ENCODE assay signal across 10 mouse cellular contexts in the genomic region with DNA sequence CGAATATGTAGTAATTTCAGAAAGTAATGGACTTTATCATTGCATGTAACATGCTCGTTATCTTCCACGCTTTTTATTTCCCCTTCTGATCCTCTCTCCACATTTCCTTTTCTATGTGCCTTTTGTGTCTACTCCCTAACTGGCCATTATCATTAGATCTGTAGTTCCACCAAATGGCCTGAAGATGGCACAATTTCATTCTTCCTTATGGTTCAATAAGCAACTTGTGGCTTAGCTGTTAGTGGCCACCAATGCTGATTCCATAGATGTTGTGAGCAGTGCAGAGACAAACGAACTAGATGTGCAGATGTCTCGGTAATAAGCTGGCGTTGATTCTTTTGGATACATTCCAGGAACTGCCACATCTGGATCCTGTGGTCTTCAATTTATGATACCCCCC.
A peak's percentile ranks its signal among the peaks of the same experiment; 100 is the strongest.
DNase-seq lines count a peak whose midpoint lies in the region; ATAC-seq and TF ChIP-seq lines count a peak whose summit lies in the region.
"Had no signal": no experiment of that assay in that cellular context is flagged by ENCODE, and none has a peak within 500 bp of the region (broad histone marks: within the 10 kb centered on the region; RNA-seq: fewer than 3 reads in every experiment).

No protein-coding gene starts in this region.

- 0 out of 2 replicates have a peak, but pooled peaks cover 4% of the 10 kb centered on the region for H3K27me3 ChIP-seq in kidney, embryonic 16.5 days (ENCODE audit: insufficient read depth, low read length)
- H3K27me3 ChIP-seq in C2C12 (ENCODE audit: control insufficient read depth, insufficient read depth, insufficient read length) = no peaks in the 10 kb centered on the region
- no peaks in the 10 kb centered on the region for H3K27me3 ChIP-seq in embryonic facial prominence, embryonic 14.5 days (replicated peaks; ENCODE audit: control insufficient read depth, insufficient read depth, low read length)
- H3K27me3 ChIP-seq: liver, embryonic 13.5 days; stomach, embryonic 15.5 days had no signal

- H3K79me3 ChIP-seq in C2C12 (ENCODE audit: low read depth) = no peaks in the 10 kb centered on the region

- H3ac ChIP-seq in C2C12 (ENCODE audit: control insufficient read depth, insufficient read length, low read depth) = no peak overlapping the region

- WGBS in kidney, embryonic 16.5 days = 57% methylated on average over 6 of the region's 6 CpGs
- 49% methylated on average over 6 of the region's 6 CpGs for WGBS in embryonic facial prominence, embryonic 14.5 days

- no peak overlapping the region for H3K4me3 ChIP-seq in kidney, embryonic 16.5 days (ENCODE audit: low read length)
- H3K4me3 ChIP-seq in C2C12 (ENCODE audit: insufficient read depth, poor library complexity, severe bottlenecking) = no peak overlapping the region
- no peak overlapping the region for H3K4me3 ChIP-seq in embryonic facial prominence, embryonic 14.5 days (ENCODE audit: low read depth, low read length)
- H3K4me3 ChIP-seq: liver, embryonic 13.5 days; stomach, embryonic 15.5 days had no signal

- no peak overlapping the region for H3K4me2 ChIP-seq in kidney, embryonic 16.5 days (replicated peaks; ENCODE audit: low read depth, low read length)
- no peak overlapping the region for H3K4me2 ChIP-seq in embryonic facial prominence, embryonic 14.5 days (ENCODE audit: low read depth, low read length)
- H3K4me2 ChIP-seq: liver, embryonic 13.5 days; stomach, embryonic 15.5 days had no signal

- no peaks in the 10 kb centered on the region for H3K79me2 ChIP-seq in C2C12 (ENCODE audit: control insufficient read depth, insufficient read depth)

- no peak for ATAC-seq in kidney, embryonic 16.5 days (ENCODE audit: low FRiP score, low TSS enrichment)
- ATAC-seq in embryonic facial prominence, embryonic 14.5 days (ENCODE audit: low read depth) = no peak

- DNase-seq in kidney, adult 9 months = peak; percentile 52
- DNase-seq in Muller cell, postnatal 12 days (ENCODE audit: inconsistent ontology term) = peak; percentile 23
- peak; percentile 49 for DNase-seq in embryonic facial prominence, embryonic 14.5 days (ENCODE audit: low spot score)
- peak; percentile 69 for DNase-seq in retina, postnatal 7 days (ENCODE audit: low read depth, low spot score)
- DNase-seq in urinary bladder, adult 18-20 months (ENCODE audit: low spot score in 2 of 2) = no peak
- DNase-seq in T-cell, adult 2 months (ENCODE audit: low spot score) = no peak
- DNase-seq: liver, embryonic 13.5 days had no signal

- no peaks in the 10 kb centered on the region for H3K9me3 ChIP-seq in kidney, embryonic 16.5 days (ENCODE audit: low read length)
- H3K9me3 ChIP-seq in embryonic facial prominence, embryonic 14.5 days (ENCODE audit: control insufficient read depth, low read length) = no peaks in the 10 kb centered on the region
- H3K9me3 ChIP-seq: liver, embryonic 13.5 days; stomach, embryonic 15.5 days had no signal

- no peaks in the 10 kb centered on the region for H3K4me1 ChIP-seq in kidney, embryonic 16.5 days (ENCODE audit: insufficient read depth, low read length)
- H3K4me1 ChIP-seq in embryonic facial prominence, embryonic 14.5 days (ENCODE audit: control insufficient read depth, insufficient read depth, low read length) = no peaks in the 10 kb centered on the region
- H3K4me1 ChIP-seq: liver, embryonic 13.5 days; stomach, embryonic 15.5 days had no signal

- no peak overlapping the region for H3K27ac ChIP-seq in kidney, embryonic 16.5 days (ENCODE audit: low read length)
- no peak overlapping the region for H3K27ac ChIP-seq in embryonic facial prominence, embryonic 14.5 days (replicated peaks; ENCODE audit: low read depth, low read length)
- H3K27ac ChIP-seq: liver, embryonic 13.5 days; stomach, embryonic 15.5 days had no signal

- peak; percentile 2 for TF ChIP-seq CTCF in C2C12 (IDR thresholded peaks at IDR 0.05; ENCODE audit: control insufficient read depth, insufficient read depth, insufficient read length)

- H3K9ac ChIP-seq in kidney, embryonic 16.5 days (replicated peaks; ENCODE audit: low read length) = no peak overlapping the region
- H3K9ac ChIP-seq in embryonic facial prominence, embryonic 14.5 days (ENCODE audit: low read depth, low read length) = no peak overlapping the region
- H3K9ac ChIP-seq: liver, embryonic 13.5 days; stomach, embryonic 15.5 days had no signal

- no peaks in the 10 kb centered on the region for H3K36me3 ChIP-seq in kidney, embryonic 16.5 days (ENCODE audit: insufficient read depth, low read length)
- H3K36me3 ChIP-seq in C2C12 (ENCODE audit: control insufficient read depth, insufficient read depth) = no peaks in the 10 kb centered on the region
- no peaks in the 10 kb centered on the region for H3K36me3 ChIP-seq in embryonic facial prominence, embryonic 14.5 days (ENCODE audit: control insufficient read depth, insufficient read depth, low read length)
- H3K36me3 ChIP-seq: liver, embryonic 13.5 days; stomach, embryonic 15.5 days had no signal

TF ChIP-seq in C2C12, 6 proteins besides CTCF, POLR2A, EP300 and RAD21:
- TF ChIP-seq MYOG (IDR thresholded peaks at IDR 0.05; ENCODE audit: control insufficient read depth, extremely low read depth, insufficient read length) (no peak), MYOD1 (IDR thresholded peaks at IDR 0.05; ENCODE audit: control insufficient read depth, insufficient read length, low read depth) (no peak), MAX (IDR thresholded peaks at IDR 0.05) (no peak), USF1 (IDR thresholded peaks at IDR 0.05; ENCODE audit: low read depth) (no peak), CEBPB (IDR thresholded peaks at IDR 0.05; ENCODE audit: low read depth) (no peak), FOSL1 (IDR thresholded peaks at IDR 0.05; ENCODE audit: insufficient read depth, low read length, poor library complexity, severe bottlenecking) (no peak)

Comparison
In these comparisons a context has a peak if more than half of its experiments do, and no peak if none do; other contexts are left out.
1. DNase-seq: peak in kidney, adult 9 months (single experiment), Muller cell, postnatal 12 days (single experiment), embryonic facial prominence, embryonic 14.5 days (single experiment) and retina, postnatal 7 days (single experiment); none in urinary bladder, adult 18-20 months (0 of 2) and T-cell, adult 2 months (single experiment).